Mouse (Mus musculus) spleen, postnatal 10 days (tissue): ENCODE results near the gene Sympk.

ENCODE experiments used
- DNase-seq, 2 experiments: peaks; one replicate each; pipeline ENCODE4 v3.0.0; 2021 to 2022; ENCODE audit warnings: low spot score in 2 of 2

Sympk gene

GRCm38 (mm10) chr7:19083701-19084100, 59.5 kb downstream of the Sympk start, which contains the start of gene Dmpk:
Dmpk (plus strand) TSS chr7:19083849.
- DNase-seq, result peak in 1 of 2 experiments; percentile 22

DNA sequence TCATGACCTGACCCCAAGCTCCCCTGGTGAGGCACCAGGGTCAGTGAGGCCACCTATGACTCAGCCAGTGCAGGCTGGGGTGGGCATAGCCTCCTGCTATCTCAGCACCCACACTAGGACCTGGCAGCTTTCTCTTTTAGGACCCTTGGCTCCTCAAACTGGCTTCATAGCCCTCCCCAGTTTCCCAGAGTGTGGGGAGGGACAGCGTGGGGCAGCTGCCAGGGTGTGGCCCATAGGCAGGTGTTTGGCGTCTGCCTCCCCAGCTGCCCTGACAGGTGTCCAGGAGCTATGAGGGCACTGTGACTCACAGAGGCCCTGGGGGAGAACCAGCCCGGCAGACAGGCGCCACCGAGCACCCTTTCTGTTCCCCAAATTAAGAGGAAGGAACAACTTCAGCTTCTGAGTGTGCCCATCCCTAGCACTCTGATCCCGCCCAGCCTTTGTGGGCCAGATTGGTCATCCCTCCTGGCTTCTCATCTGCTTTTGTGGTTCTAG, 60.1 kb downstream of the Sympk start:
- peak; percentile 39 to 69 for DNase-seq

DNA sequence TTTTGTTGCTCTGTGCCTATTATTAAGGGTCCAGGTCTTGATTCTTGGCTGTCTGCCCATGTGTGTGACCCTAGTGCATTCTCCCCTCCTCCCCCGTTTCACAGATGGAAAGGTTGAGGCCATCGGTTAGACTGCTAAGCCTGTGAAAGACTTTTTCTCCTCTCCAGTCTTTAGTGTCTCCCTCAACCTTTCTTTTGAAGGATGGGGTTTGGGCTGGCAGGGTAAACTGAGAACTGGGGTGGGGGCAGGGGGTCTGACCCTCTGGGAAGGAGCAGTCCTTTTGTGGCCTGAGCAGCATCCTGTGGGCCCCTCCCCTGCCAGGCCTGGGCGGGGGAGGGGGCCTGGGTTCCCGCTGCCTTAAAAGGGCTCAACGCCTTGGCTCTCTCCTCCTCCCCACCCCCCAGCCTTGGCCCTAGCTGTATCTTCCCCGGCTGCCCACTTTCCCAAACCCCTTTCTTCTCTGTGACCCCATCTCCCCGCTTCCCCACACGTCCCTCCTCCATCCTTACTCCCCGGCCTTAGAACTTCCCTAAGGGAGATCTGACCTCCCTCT, 60.8 kb downstream of the Sympk start:
- DNase-seq, result no peak

- peak; percentile 14 to 24 for DNase-seq
Observed at GRCm38 (mm10) chr7:19085495-19085894, 61.3 kb downstream of the Sympk start.

DNA sequence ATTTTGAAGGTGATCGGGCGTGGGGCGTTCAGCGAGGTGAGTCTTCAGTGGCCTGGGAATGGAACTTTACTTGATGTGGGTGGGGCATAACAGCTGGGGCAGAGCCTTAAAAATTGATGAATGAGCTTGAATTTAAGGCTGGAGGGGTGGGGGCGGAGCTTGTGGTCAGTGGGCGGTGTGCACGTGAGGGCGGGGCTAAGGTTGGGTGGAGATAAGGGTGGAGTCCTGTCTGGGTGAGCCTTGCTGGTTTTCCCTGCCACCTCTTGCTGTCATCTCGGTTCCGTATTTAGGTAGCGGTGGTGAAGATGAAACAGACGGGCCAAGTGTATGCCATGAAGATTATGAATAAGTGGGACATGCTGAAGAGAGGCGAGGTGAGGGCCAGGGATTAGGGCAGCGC, 61.9 kb downstream of the Sympk start:
- DNase-seq, result peak; percentile 51 to 88

GRCm38 (mm10) chr7:19086760-19087159, 62.6 kb downstream of the Sympk start:
- peak in 1 of 2 experiments; percentile 21 for DNase-seq

GRCm38 (mm10) chr7:19088813-19089212, 64.6 kb downstream of the Sympk start:
- DNase-seq, result peak; percentile 67 to 85

DNA sequence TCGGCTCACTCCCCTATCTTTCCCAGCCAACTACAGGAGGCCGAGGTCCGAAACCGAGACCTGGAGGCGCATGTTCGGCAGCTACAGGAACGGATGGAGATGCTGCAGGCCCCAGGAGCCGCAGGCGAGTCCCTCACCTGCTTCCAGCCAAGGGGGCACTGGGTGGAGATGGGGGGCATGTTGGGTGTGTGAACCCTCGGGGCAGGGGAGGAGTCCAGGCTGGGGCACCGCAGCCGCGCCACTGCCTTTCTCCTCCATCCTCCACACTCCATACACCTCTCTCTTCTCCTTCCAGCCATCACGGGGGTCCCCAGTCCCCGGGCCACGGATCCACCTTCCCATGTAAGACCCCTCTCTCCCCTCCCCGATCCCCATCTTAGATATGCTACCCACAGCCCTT, 67.7 kb downstream of the Sympk start:
- no peak for DNase-seq

DNA sequence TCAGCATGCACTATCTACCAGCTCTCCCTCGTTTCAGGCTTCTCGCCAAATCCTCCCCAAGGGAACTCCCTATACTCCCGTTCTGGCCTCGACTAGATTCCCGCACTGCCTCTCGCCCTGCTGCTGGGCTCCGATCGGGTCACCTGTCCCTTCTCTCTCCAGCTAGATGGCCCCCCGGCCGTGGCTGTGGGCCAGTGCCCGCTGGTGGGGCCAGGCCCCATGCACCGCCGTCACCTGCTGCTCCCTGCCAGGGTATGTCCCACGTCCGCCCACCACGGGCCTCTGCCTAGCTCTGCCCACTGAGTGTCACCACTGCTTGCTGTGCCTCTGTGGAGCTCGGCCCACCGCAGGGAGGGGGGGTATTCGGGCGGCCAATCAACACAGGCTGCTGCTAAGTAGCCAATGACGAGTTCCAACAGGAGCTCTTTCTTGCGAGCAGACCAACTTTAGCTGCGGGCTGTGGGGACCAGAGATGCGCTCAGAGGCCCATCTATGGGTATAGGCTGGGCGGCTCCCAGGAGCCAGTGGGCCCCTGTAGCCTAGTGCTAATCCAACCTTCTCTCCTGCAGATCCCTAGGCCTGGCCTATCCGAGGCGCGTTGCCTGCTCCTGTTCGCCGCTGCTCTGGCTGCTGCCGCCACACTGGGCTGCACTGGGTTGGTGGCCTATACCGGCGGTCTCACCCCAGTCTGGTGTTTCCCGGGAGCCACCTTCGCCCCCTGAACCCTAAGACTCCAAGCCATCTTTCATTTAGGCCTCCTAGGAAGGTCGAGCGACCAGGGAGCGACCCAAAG, 68.4 kb downstream of the Sympk start:
- DNase-seq, result peak; percentile 38 to 49

- DNase-seq, result peak; percentile 88 to 91
Observed at GRCm38 (mm10) chr7:19093174-19093521, 69.0 kb downstream of the Sympk start.

DNA sequence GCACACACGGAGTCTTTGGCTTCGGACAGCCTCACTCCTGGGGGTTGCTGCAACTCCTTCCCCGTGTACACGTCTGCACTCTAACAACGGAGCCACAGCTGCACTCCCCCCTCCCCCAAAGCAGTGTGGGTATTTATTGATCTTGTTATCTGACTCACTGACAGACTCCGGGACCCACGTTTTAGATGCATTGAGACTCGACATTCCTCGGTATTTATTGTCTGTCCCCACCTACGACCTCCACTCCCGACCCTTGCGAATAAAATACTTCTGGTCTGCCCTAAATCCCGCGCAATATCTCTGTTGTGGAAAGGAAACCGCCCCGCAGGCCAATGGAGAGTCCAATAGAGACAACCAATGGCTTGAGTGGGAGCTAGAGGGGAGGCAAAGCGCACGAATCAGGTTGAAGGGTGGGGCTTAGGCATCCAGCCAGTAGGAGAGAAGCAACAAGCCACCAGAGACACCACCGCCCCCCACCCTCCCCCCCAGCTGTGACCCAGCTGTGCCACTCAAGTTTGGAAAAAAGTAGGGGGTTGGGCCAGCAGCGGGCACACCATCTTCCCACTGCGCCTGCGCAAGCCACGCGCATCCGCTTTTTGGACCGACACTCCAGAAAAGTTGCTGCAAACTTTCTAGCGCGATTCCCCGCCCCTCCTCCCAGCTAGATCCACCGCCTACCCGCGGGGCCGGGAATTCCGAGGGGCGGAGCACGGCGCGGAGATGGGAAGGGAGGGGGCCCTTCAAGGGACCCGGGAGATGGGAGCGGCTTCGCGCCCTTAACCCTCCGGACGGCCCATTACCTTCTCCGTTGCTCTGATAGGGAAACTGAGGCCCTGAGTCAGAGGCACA, 69.6 kb downstream of the Sympk start:
- peak; percentile 69 to 87 for DNase-seq

DNA sequence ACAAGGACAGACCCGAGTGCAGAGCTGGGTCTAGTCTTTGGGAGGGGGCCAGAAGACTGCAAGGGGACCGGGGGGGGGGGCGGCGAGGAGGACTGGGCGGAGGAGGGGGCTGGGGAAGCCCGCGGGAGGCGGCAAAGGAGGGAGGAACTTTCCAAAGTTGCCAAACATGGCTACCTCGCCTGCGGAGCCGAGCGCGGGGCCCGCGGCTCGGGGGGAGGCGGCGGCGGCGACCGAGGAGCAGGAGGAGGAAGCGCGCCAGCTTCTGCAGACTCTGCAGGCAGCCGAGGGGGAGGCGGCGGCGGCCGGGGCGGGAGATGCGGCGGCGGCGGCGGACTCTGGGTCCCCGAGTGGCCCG, 70.3 kb downstream of the Sympk start, which contains the start of gene Six5:
Gene Six5 (plus strand): TSS at position 124 of the 355 bp plus-strand sequence.
- peak; percentile 31 to 61 for DNase-seq

DNA sequence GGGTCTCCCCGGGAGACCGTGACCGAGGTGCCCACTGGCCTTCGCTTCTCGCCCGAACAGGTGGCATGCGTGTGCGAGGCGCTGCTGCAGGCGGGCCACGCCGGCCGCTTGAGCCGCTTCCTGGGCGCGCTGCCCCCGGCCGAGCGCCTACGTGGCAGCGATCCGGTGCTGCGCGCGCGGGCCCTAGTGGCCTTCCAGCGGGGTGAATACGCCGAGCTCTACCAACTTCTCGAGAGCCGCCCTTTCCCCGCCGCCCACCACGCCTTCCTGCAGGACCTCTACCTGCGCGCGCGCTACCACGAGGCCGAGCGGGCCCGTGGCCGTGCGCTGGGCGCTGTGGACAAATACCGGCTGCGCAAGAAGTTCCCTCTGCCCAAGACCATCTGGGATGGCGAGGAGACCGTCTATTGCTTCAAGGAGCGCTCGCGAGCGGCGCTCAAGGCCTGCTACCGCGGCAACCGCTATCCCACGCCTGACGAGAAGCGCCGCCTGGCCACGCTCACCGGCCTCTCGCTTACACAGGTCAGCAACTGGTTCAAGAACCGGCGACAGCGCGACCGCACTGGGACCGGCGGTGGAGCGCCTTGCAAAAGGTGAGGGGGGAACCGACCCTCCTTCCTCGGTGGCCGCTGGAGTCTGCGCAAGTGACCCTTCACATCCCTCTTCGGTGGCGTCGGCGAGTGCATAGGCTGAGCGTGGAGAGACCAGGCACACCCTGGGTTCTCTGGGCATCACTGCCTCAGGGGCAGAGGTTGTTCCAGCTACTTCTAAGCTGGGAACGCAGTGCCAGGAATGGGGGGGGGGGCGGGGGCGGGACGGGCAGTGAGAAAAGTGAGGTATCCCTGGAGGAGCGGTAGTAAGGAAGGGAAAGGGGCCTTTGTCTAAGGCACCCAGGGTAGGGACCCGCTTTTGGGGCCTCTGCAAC, 70.9 kb downstream of the Sympk start:
- peak; percentile 46 to 62 for DNase-seq

GRCm38 (mm10) chr7:19095751-19096110, 71.6 kb downstream of the Sympk start:
- peak in 1 of 2 experiments; percentile 38 for DNase-seq

- DNase-seq, result peak in 1 of 2 experiments; percentile 15
Observed at GRCm38 (mm10) chr7:19096421-19096976, 72.3 kb downstream of the Sympk start.

- no peak for DNase-seq
Observed at GRCm38 (mm10) chr7:19097217-19097616, 73.0 kb downstream of the Sympk start.

GRCm38 (mm10) chr7:19097863-19098262, 73.7 kb downstream of the Sympk start:
- DNase-seq, result no peak

DNA sequence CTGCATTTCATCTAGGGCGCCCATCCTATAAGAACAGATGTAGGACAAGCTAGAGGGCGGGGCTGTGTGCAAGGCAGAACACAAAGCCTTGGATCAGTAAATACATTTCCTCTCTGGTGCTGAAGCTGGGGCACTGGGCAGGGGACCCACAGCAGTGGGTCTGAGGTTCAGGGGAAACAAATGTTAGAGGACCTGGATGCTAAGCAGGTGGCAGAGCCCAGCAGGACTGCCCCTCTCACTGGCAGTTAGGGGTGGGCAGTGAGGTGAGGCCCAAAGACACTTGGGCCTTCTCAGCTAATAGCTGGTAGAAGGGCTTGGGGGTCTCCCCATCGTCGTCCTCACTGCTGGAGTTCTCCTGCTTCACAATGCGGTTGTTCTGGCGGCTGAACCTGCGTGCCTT, 74.6 kb downstream of the Sympk start:
- DNase-seq, result no peak

DNA sequence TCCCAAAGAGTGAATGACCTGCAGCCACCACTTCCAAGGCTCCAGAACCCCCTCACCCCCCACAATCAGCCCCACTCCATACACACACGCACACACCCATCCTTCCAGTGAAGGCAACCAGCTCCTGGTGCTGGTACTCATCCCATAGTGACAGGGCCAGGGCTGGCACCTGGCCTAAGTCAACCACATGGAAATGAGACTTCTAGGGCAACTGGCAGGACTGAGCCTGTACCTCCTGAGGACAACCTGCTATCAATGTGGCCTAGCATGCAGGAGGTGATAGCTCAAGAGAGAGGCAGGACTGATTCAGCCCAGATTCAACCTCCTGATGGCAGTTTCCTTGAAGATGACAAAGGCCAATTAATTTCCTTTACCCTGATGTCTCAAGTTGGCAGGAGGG, 76.1 kb downstream of the Sympk start:
- no peak for DNase-seq

DNA sequence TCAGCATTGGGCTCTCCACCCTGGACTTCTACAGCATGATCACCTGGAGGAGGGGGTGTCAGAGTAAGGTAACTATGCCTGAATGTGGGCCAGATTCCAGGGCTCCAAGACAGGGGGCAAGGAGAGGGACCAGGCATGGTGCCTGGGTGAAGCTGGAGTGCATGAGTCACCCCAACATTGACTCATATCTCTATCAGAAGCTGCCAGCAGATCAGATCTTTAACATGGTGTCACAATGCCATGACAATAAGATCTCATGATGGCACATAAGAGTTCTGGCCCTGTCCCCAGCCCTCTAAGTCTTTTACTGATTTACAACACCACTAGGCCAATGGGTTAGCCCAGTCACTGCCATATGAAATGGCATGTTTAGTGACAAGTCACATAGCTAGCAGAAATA, 79.6 kb downstream of the Sympk start:
- DNase-seq, result no peak
